Mouse (Mus musculus) brain, embryonic 14.5 days (tissue): Measurements from ENCODE around the gene Pigx.

ENCODE experiments used
- CTCF ChIP-seq: fragments of 200-500 bp; IDR thresholded peaks from 2 replicates; pipeline ENCODE4 v1.5.1; 2012; ENCODE audit warnings: inconsistent platforms, mild to moderate bottlenecking, moderate library complexity, borderline replicate concordance; ENCODE audit not compliant: insufficient read depth, insufficient read length; ENCODE audit errors: extremely low read depth
- POLR2A ChIP-seq: fragments of 200-500 bp; IDR thresholded peaks from 2 replicates; pipeline ENCODE4 v1.6.1; 2012; ENCODE audit warnings: mild to moderate bottlenecking, inconsistent platforms, borderline replicate concordance; ENCODE audit not compliant: poor library complexity, insufficient read depth, insufficient read length, severe bottlenecking; ENCODE audit errors: extremely low read depth

DNA sequence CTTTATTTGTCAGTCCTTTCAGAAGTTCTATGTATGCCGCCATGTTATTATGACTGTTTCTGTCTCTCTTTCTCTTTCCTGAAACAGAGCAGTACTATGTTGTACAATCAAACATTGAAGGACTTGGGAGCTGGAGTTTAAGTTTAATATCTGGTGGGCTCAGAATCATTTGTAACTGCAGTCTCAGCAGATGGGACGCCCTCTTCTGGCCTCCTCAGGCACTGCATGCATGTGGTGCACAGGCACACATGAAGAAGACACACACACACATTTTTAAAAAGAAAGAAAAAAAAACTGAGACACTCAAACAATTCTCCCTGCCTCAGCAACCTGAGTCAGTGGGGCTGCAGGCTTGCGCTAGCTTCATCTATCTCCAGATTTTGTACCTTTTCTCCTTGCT, 20.9 kb upstream of the Pigx start:
- TF ChIP-seq CTCF = no peak
- no peak for TF ChIP-seq POLR2A
